Mouse (Mus musculus) CH12.LX (cell line): Measurements from ENCODE around the gene Fdx1l. TPM values are rescaled to one million over a fixed set of nuclear protein-coding genes. Genes with fewer than 3 reads are reported as not detected.

Source experiments
- DNase-seq: peaks from one replicate; pipeline ENCODE4 v3.0.0-alpha.2; 2013; ENCODE audit errors: extremely low read depth
- H3K27ac ChIP-seq: 2 replicates; pipeline ENCODE4 v1.5.1; 2012; ENCODE audit warnings: low read depth, mild to moderate bottlenecking, control low read depth, moderate library complexity; ENCODE audit not compliant: insufficient read depth
- H3K27me3 ChIP-seq: replicated peaks from 2 replicates; pipeline ENCODE3; 2012; ENCODE audit warnings: inconsistent platforms
- H3K36me3 ChIP-seq, 2 experiments: replicated peaks in 1 of 2; 2 replicates each; pipeline versions ENCODE3 to v1.6.1; 2012; ENCODE audit warnings: inconsistent platforms in 1 of 2, low read length in 1 of 2, mild to moderate bottlenecking in 1 of 2, mixed read lengths in 1 of 2, moderate library complexity in 1 of 2; ENCODE audit not compliant: control insufficient read depth in 1 of 2, insufficient read depth in 1 of 2
- H3K4me1 ChIP-seq, 2 experiments: 2 replicates each; pipeline ENCODE4 v1.6.1; 2012; ENCODE audit warnings: inconsistent platforms in 1 of 2, moderate library complexity in 1 of 2; ENCODE audit not compliant: insufficient read depth in 2 of 2, control insufficient read depth in 1 of 2
- H3K4me2 ChIP-seq: 2 replicates; pipeline ENCODE4 v1.6.1; 2012; ENCODE audit warnings: low read depth, mild to moderate bottlenecking, control low read depth; ENCODE audit not compliant: poor library complexity, insufficient read depth, severe bottlenecking
- H3K4me3 ChIP-seq, 3 experiments: fragments of 150-350 bp in 1 of 3; sonication (generic) in 1 of 3; replicated peaks in 1 of 3; 2 replicates each; pipeline versions ENCODE3 to v1.5.1; 2011 to 2012; ENCODE audit warnings: low read depth in 2 of 3, low read length in 2 of 3, mild to moderate bottlenecking in 2 of 3, moderate library complexity in 2 of 3, control low read depth in 1 of 3, improper control_type of control experiment in 1 of 3, inconsistent platforms in 1 of 3, mixed read lengths in 1 of 3; ENCODE audit not compliant: poor library complexity in 1 of 3
- H3K79me2 ChIP-seq: replicated peaks from 2 replicates; pipeline ENCODE4 v1.6.1; 2012; ENCODE audit warnings: mild to moderate bottlenecking, moderate library complexity; ENCODE audit not compliant: control insufficient read depth, poor library complexity, insufficient read depth, severe bottlenecking; ENCODE audit errors: extremely low read depth
- H3K9ac ChIP-seq: 2 replicates; pipeline ENCODE4 v1.6.1; 2012; ENCODE audit warnings: low read depth, mild to moderate bottlenecking, control low read depth, moderate library complexity; ENCODE audit not compliant: insufficient read depth
- H3K9me3 ChIP-seq: replicated peaks from 2 replicates; pipeline ENCODE3; 2012; ENCODE audit warnings: low read length, inconsistent platforms, mixed read lengths
- CHD1 ChIP-seq: IDR thresholded peaks from 2 replicates; pipeline ENCODE4 v1.6.1; 2012; ENCODE audit warnings: low read depth, low read length, improper control_type of control experiment, inconsistent platforms
- ELF1 ChIP-seq: IDR thresholded peaks from 2 replicates; pipeline ENCODE4 v1.6.1; 2014; ENCODE audit warnings: low read depth, mild to moderate bottlenecking, inconsistent platforms, low read length, improper control_type of control experiment
- JUN ChIP-seq: IDR thresholded peaks from 2 replicates; pipeline ENCODE4 v1.6.1; 2011; ENCODE audit warnings: low read depth, mild to moderate bottlenecking, low read length, improper control_type of control experiment, moderate library complexity; ENCODE audit not compliant: insufficient read depth
- KAT2A ChIP-seq: IDR thresholded peaks from 2 replicates; pipeline ENCODE4 v1.6.1; 2012; ENCODE audit warnings: low read length, improper control_type of control experiment, inconsistent platforms; ENCODE audit not compliant: insufficient replicate concordance
- MAFK ChIP-seq: IDR thresholded peaks from 2 replicates; pipeline ENCODE4 v1.6.1; 2011; ENCODE audit warnings: low read length, improper control_type of control experiment; ENCODE audit not compliant: insufficient replicate concordance
- MAX ChIP-seq: IDR thresholded peaks from 2 replicates; pipeline ENCODE4 v1.6.1; 2011; ENCODE audit warnings: low read length, improper control_type of control experiment
- MAZ ChIP-seq: IDR thresholded peaks from 2 replicates; pipeline ENCODE4 v1.6.1; 2012; ENCODE audit warnings: low read depth, mild to moderate bottlenecking, inconsistent platforms, low read length, improper control_type of control experiment, moderate library complexity
- MXI1 ChIP-seq: IDR thresholded peaks from 2 replicates; pipeline ENCODE4 v1.6.1; 2011; ENCODE audit warnings: mild to moderate bottlenecking, low read depth, low read length, improper control_type of control experiment
- MYC ChIP-seq: IDR thresholded peaks from 2 replicates; pipeline ENCODE4 v1.6.1; 2011; ENCODE audit warnings: low read depth, mild to moderate bottlenecking, improper control_type of control experiment, low read length
- NELFE ChIP-seq: IDR thresholded peaks from 2 replicates; pipeline ENCODE4 v1.6.1; 2011; ENCODE audit warnings: low read depth, low read length, improper control_type of control experiment
- NRF1 ChIP-seq: IDR thresholded peaks from 2 replicates; pipeline ENCODE4 v1.6.1; 2014; ENCODE audit warnings: low read depth, mild to moderate bottlenecking, inconsistent platforms, low read length, improper control_type of control experiment, moderate library complexity
- PAX5 ChIP-seq: IDR thresholded peaks from 2 replicates; pipeline ENCODE4 v1.6.1; 2012; ENCODE audit warnings: low read length, inconsistent platforms, mixed read lengths
- POLR2AphosphoS2 ChIP-seq: IDR thresholded peaks from 2 replicates; pipeline ENCODE4 v1.6.1; 2011; ENCODE audit warnings: low read depth, low read length, improper control_type of control experiment
- SIN3A ChIP-seq: IDR thresholded peaks from 2 replicates; pipeline ENCODE4 v1.6.1; 2012; ENCODE audit warnings: low read length, improper control_type of control experiment, inconsistent platforms
- SMC3 ChIP-seq: IDR thresholded peaks from 2 replicates; pipeline ENCODE4 v1.6.1; 2011; ENCODE audit warnings: low read depth, low read length, improper control_type of control experiment
- TCF12 ChIP-seq: IDR thresholded peaks from 2 replicates; pipeline ENCODE4 v1.6.1; 2014; ENCODE audit warnings: low read depth, mild to moderate bottlenecking, inconsistent platforms, low read length, improper control_type of control experiment
- UBTF ChIP-seq: IDR thresholded peaks from 2 replicates; pipeline ENCODE4 v1.6.1; 2012; ENCODE audit warnings: low read depth, mild to moderate bottlenecking, inconsistent platforms, low read length, improper control_type of control experiment, moderate library complexity
- USF1 ChIP-seq: IDR thresholded peaks from 2 replicates; pipeline ENCODE4 v1.6.1; 2014; ENCODE audit warnings: low read depth, mild to moderate bottlenecking, inconsistent platforms, low read length, improper control_type of control experiment
- ZC3H11A ChIP-seq: IDR thresholded peaks from 2 replicates; pipeline ENCODE4 v1.6.1; 2012; ENCODE audit warnings: low read depth, mild to moderate bottlenecking, inconsistent platforms, low read length, improper control_type of control experiment
- ZKSCAN1 ChIP-seq: IDR thresholded peaks from 2 replicates; pipeline ENCODE4 v1.6.1; 2012; ENCODE audit warnings: low read depth, inconsistent platforms, low read length, improper control_type of control experiment, borderline replicate concordance
- dilution Hi-C: fragments of 300-500 bp; cut with MboI; formaldehyde crosslinking; loops from 2 replicates; pipeline ENCODE4 v1.14.3; 2020; ENCODE audit warnings: low sequenced_read_pairs; ENCODE audit not compliant: extremely low pct_unique_long_range_greater_than_20kb, extremely low pct_ligation_motif_present
- in situ Hi-C: fragments of 300-500 bp; cut with MboI; formaldehyde crosslinking; loops from 3 replicates; pipeline ENCODE4 v1.14.3; 2019; ENCODE audit warnings: low sequenced_read_pairs, low pct_ligation_motif_present, low pct_unique_long_range_greater_than_20kb, mixed read lengths
- polyA plus RNA-seq: library from polyadenylated mRNA; unstranded; fragments of >175 nt; gene quantifications from 2 replicates; pipeline ENCODE4 v1.2.1, GENCODE M21; 2012; ENCODE audit warnings: low read depth; ENCODE audit not compliant: insufficient read length
- total RNA-seq, 2 experiments: library from RNA; depleted of rRNA; stranded (reverse); fragments of 300-350 nt in 1 of 2; fragments of >200 nt in 1 of 2; gene quantifications; 2 replicates each; pipeline ENCODE4 v1.2.3; 2012 to 2014

Gene Fdx1l
- total and polyA plus RNA-seq, 3 experiments = 70.8 to 105 (median 79.7) TPM

GRCm38 (mm10) chr9:21113751-21114150 lies 40.3 kb upstream of the Fdx1l start:
- H3K4me1 ChIP-seq = 0 out of 4 replicates have a peak, but pooled peaks cover 0 to 5% of the 10 kb centered on the region in 2 experiments
- H3K9ac ChIP-seq = no peak overlapping the region
- DNase-seq = no peak
- H3K9me3 ChIP-seq = no peaks in the 10 kb centered on the region
- no peak overlapping the region for H3K4me2 ChIP-seq
- H3K27me3 ChIP-seq = no peaks in the 10 kb centered on the region
- H3K4me3 ChIP-seq = no peak overlapping the region
- H3K36me3 ChIP-seq = peaks cover 82 to 88% of the 10 kb centered on the region in 2 experiments
- dilution Hi-C loops = no loop called here
- in situ Hi-C loops = no loop called here
- TF ChIP-seq KAT2A (no peak), USF1 (no peak), JUN (no peak), UBTF (no peak), ZC3H11A (no peak), MXI1 (no peak), TCF12 (no peak), NELFE (no peak), NRF1 (no peak), SIN3A (no peak), SMC3 (no peak), MAX (no peak), PAX5 (no peak), ELF1 (no peak), CHD1 (no peak), POLR2AphosphoS2 (no peak), MYC (no peak), MAZ (no peak)
- no peaks in the 10 kb centered on the region for H3K79me2 ChIP-seq
- H3K27ac ChIP-seq = no peak overlapping the region

- in situ Hi-C loops = no loop called here
- no peak for TF ChIP-seq MAFK
- no peak for TF ChIP-seq PAX5
- TF ChIP-seq ZKSCAN1 = no peak
- Histone ChIP-seq H3K79me2 (no peaks in the 10 kb centered on the region), H3K9me3 (no peaks in the 10 kb centered on the region), H3K4me3 (no peak overlapping the region), H3K36me3 (peaks cover 77 to 87% of the 10 kb centered on the region in 2 experiments), H3K27ac (no peak overlapping the region), H3K27me3 (no peaks in the 10 kb centered on the region), H3K4me1 (peaks cover 16 to 32% of the 10 kb centered on the region in 2 experiments), H3K9ac (no peak overlapping the region), H3K4me2 (no peak overlapping the region)
- dilution Hi-C loops = no loop called here
- DNase-seq = no peak
These were observed 34.3 kb upstream of the Fdx1l start for GRCm38 (mm10) chr9:21107607-21108237.
